Mouse (Mus musculus) kidney, adult 2 months (tissue): ENCODE results near the gene Capn5.

Experiments used
- CTCF ChIP-seq: fragments of 200-500 bp; conservative IDR thresholded peaks from 2 replicates; pipeline ENCODE4 v1.5.1; 2011; ENCODE audit warnings: low read depth, mild to moderate bottlenecking, control low read depth, low read length, moderate library complexity, mixed read lengths; ENCODE audit not compliant: insufficient read depth, insufficient read length
- POLR2A ChIP-seq: fragments of 200-500 bp; IDR thresholded peaks from one replicate; pipeline ENCODE4 v1.6.1; 2011; ENCODE audit warnings: low read depth, low read length, control low read depth

GRCm38 (mm10) chr7:98153892-98154291, 24.2 kb downstream of the Capn5 start:
- TF ChIP-seq CTCF: no peak
- TF ChIP-seq POLR2A: no peak
